Mouse (Mus musculus) MEL (cell line): ENCODE measurements around the gene Gm3415. TPM values are rescaled to one million over a fixed set of nuclear protein-coding genes. Genes with fewer than 3 reads are reported as not detected.

Source experiments
- DNase-seq: peaks from one replicate; pipeline ENCODE4 v3.0.0; 2011; ENCODE audit warnings: low read depth, low spot score
- H3K27ac ChIP-seq: 2 replicates; pipeline ENCODE4 v1.5.1; 2012; ENCODE audit warnings: low read depth, mild to moderate bottlenecking, control low read depth, low read length, moderate library complexity; ENCODE audit not compliant: control insufficient read depth
- H3K27me3 ChIP-seq, 2 experiments: fragments of 150-350 bp in 1 of 2; sonication (generic) in 1 of 2; 2 replicates each; pipeline ENCODE4 v1.6.1; 2012; ENCODE audit warnings: low read length in 2 of 2, mild to moderate bottlenecking in 2 of 2, improper control_type of control experiment in 1 of 2, moderate library complexity in 1 of 2; ENCODE audit not compliant: insufficient read depth in 2 of 2, control insufficient read depth in 1 of 2
- H3K36me3 ChIP-seq, 2 experiments: 2 replicates each; pipeline ENCODE4 v1.6.1; 2012 to 2014; ENCODE audit warnings: low read length in 2 of 2, improper control_type of control experiment in 1 of 2, inconsistent platforms in 1 of 2, mild to moderate bottlenecking in 1 of 2; ENCODE audit not compliant: insufficient read depth in 2 of 2, control insufficient read depth in 1 of 2
- H3K4me1 ChIP-seq, 2 experiments: fragments of 150-350 bp in 1 of 2; sonication (generic) in 1 of 2; 2 replicates each; pipeline ENCODE4 v1.6.1; 2012; ENCODE audit warnings: low read length in 2 of 2, improper control_type of control experiment in 1 of 2, mild to moderate bottlenecking in 1 of 2; ENCODE audit not compliant: insufficient read depth in 2 of 2, control insufficient read depth in 1 of 2
- H3K4me3 ChIP-seq, 2 experiments: fragments of 150-350 bp in 1 of 2; sonication (generic) in 1 of 2; 2 replicates each; pipeline ENCODE4 v1.5.1; 2012; ENCODE audit warnings: low read depth in 2 of 2, low read length in 2 of 2, mild to moderate bottlenecking in 2 of 2, moderate library complexity in 2 of 2, control low read depth in 1 of 2, improper control_type of control experiment in 1 of 2; ENCODE audit not compliant: control insufficient read depth in 1 of 2, insufficient read depth in 1 of 2
- H3K79me2 ChIP-seq: 2 replicates; pipeline ENCODE4 v1.6.1; 2012; ENCODE audit warnings: mild to moderate bottlenecking, low read length, moderate library complexity; ENCODE audit not compliant: control insufficient read depth, poor library complexity, insufficient read depth
- H3K9ac ChIP-seq: 2 replicates; pipeline ENCODE4 v1.6.1; 2012; ENCODE audit warnings: low read depth, mild to moderate bottlenecking, control low read depth, low read length, moderate library complexity; ENCODE audit not compliant: control insufficient read depth, poor library complexity, severe bottlenecking
- H3K9me3 ChIP-seq: fragments of 150-350 bp; sonication (generic); replicated peaks from 2 replicates; pipeline ENCODE4 v1.6.1; 2012; ENCODE audit warnings: mild to moderate bottlenecking, low read length, improper control_type of control experiment, moderate library complexity; ENCODE audit not compliant: insufficient read depth
- CHD1 ChIP-seq: IDR thresholded peaks from 2 replicates; pipeline ENCODE4 v1.6.1; 2012; ENCODE audit warnings: low read depth, mild to moderate bottlenecking, inconsistent platforms, low read length, improper control_type of control experiment
- CHD2 ChIP-seq: IDR thresholded peaks from 2 replicates; pipeline ENCODE4 v1.6.1; 2011; ENCODE audit warnings: low read length, improper control_type of control experiment
- ELF1 ChIP-seq: IDR thresholded peaks from 2 replicates; pipeline ENCODE4 v1.6.1; 2014; ENCODE audit warnings: low read depth, mild to moderate bottlenecking, inconsistent platforms, low read length, improper control_type of control experiment, moderate library complexity
- GATA1 ChIP-seq: IDR thresholded peaks from 2 replicates; pipeline ENCODE4 v1.6.1; 2011; ENCODE audit warnings: low read depth, low read length, improper control_type of control experiment
- HCFC1 ChIP-seq: IDR thresholded peaks from 2 replicates; pipeline ENCODE4 v1.6.1; 2012; ENCODE audit warnings: low read depth, mild to moderate bottlenecking, inconsistent platforms, low read length, improper control_type of control experiment, moderate library complexity
- JUND ChIP-seq: IDR thresholded peaks from 2 replicates; pipeline ENCODE4 v1.6.1; 2011; ENCODE audit warnings: low read depth, mild to moderate bottlenecking, improper control_type of control experiment, low read length
- KAT2A ChIP-seq: conservative IDR thresholded peaks from 2 replicates; pipeline ENCODE4 v1.6.1; 2012; ENCODE audit warnings: low read depth, low read length, improper control_type of control experiment, inconsistent platforms
- MAFK ChIP-seq: IDR thresholded peaks from 2 replicates; pipeline ENCODE4 v1.6.1; 2011; ENCODE audit warnings: low read depth, mild to moderate bottlenecking, low read length, improper control_type of control experiment, borderline replicate concordance
- MAX ChIP-seq: IDR thresholded peaks from 2 replicates; pipeline ENCODE4 v1.6.1; 2011; ENCODE audit warnings: low read length, improper control_type of control experiment
- MAZ ChIP-seq: IDR thresholded peaks from 2 replicates; pipeline ENCODE4 v1.6.1; 2012; ENCODE audit warnings: low read depth, mild to moderate bottlenecking, inconsistent platforms, low read length, improper control_type of control experiment
- MYC ChIP-seq: IDR thresholded peaks from 2 replicates; pipeline ENCODE4 v1.6.1; 2011; ENCODE audit warnings: low read depth, mild to moderate bottlenecking, low read length, improper control_type of control experiment, moderate library complexity
- NELFE ChIP-seq: IDR thresholded peaks from 2 replicates; pipeline ENCODE4 v1.6.1; 2011; ENCODE audit warnings: low read depth, low read length, improper control_type of control experiment
- POLR2A ChIP-seq, 2 experiments: IDR thresholded peaks; 2 replicates each; pipeline ENCODE4 v1.6.1; 2011 to 2012; ENCODE audit warnings: low read length in 2 of 2, mild to moderate bottlenecking in 2 of 2, control low read depth in 1 of 2, improper control_type of control experiment in 1 of 2, low read depth in 1 of 2, moderate library complexity in 1 of 2; ENCODE audit not compliant: control insufficient read depth in 1 of 2, insufficient read depth in 1 of 2, poor library complexity in 1 of 2
- POLR2AphosphoS5 ChIP-seq: IDR thresholded peaks from 2 replicates; pipeline ENCODE4 v1.6.1; 2012; ENCODE audit warnings: low read depth, borderline replicate concordance, mild to moderate bottlenecking, inconsistent platforms, low read length, moderate library complexity, mixed read lengths
- RAD21 ChIP-seq: IDR thresholded peaks from 2 replicates; pipeline ENCODE4 v1.6.1; 2011; ENCODE audit warnings: mild to moderate bottlenecking, low read depth, low read length, improper control_type of control experiment
- RCOR1 ChIP-seq: IDR thresholded peaks from 2 replicates; pipeline ENCODE4 v1.6.1; 2012; ENCODE audit warnings: low read depth, mild to moderate bottlenecking, inconsistent platforms, low read length, improper control_type of control experiment
- SMC3 ChIP-seq: IDR thresholded peaks from 2 replicates; pipeline ENCODE4 v1.6.1; 2011; ENCODE audit warnings: low read depth, low read length, improper control_type of control experiment
- TAL1 ChIP-seq: IDR thresholded peaks from 2 replicates; pipeline ENCODE4 v1.6.1; 2012; ENCODE audit warnings: mild to moderate bottlenecking, inconsistent platforms, low read length, moderate library complexity, mixed read lengths
- TBP ChIP-seq: IDR thresholded peaks from 2 replicates; pipeline ENCODE4 v1.8.0; 2011; ENCODE audit warnings: low read depth, low read length, improper control_type of control experiment
- TCF12 ChIP-seq: IDR thresholded peaks from 2 replicates; pipeline ENCODE4 v1.6.1; 2014; ENCODE audit warnings: low read depth, mild to moderate bottlenecking, inconsistent platforms, low read length, improper control_type of control experiment, moderate library complexity
- USF1 ChIP-seq: IDR thresholded peaks from 2 replicates; pipeline ENCODE4 v1.6.1; 2014; ENCODE audit warnings: low read depth, mild to moderate bottlenecking, inconsistent platforms, low read length, improper control_type of control experiment, moderate library complexity
- USF2 ChIP-seq, 2 experiments: IDR thresholded peaks; 2 replicates each; pipeline ENCODE4 v1.6.1; 2011 to 2012; ENCODE audit warnings: improper control_type of control experiment in 2 of 2, low read length in 2 of 2, borderline replicate concordance in 1 of 2, inconsistent platforms in 1 of 2, low read depth in 1 of 2, mild to moderate bottlenecking in 1 of 2; ENCODE audit not compliant: insufficient read depth in 1 of 2
- ZC3H11A ChIP-seq: IDR thresholded peaks from 2 replicates; pipeline ENCODE4 v1.6.1; 2012; ENCODE audit warnings: low read depth, mild to moderate bottlenecking, inconsistent platforms, low read length, improper control_type of control experiment
- ZMIZ1 ChIP-seq: IDR thresholded peaks from 2 replicates; pipeline ENCODE4 v1.6.1; 2012; ENCODE audit warnings: low read depth, mild to moderate bottlenecking, inconsistent platforms, low read length, improper control_type of control experiment, moderate library complexity
- ZNF384 ChIP-seq: IDR thresholded peaks from 2 replicates; pipeline ENCODE4 v1.6.1; 2012; ENCODE audit warnings: low read depth, mild to moderate bottlenecking, inconsistent platforms, low read length, improper control_type of control experiment
- polyA plus RNA-seq, 2 experiments: library from polyadenylated mRNA; stranded (reverse) in 1 of 2; unstranded in 1 of 2; fragments of >175 nt in 1 of 2; fragments of >200 nt in 1 of 2; gene quantifications; 2 replicates each; pipeline versions ENCODE4 v1.2.1 to v1.2.4; 2012; ENCODE audit warnings: low replicate concordance in 2 of 2, low read depth in 1 of 2; ENCODE audit not compliant: insufficient read length in 2 of 2, insufficient read depth in 1 of 2, missing spikeins in 1 of 2
- total RNA-seq: library from RNA; depleted of rRNA; stranded (reverse); fragments of 300-350 nt; gene quantifications from 2 replicates; pipeline ENCODE4 v1.2.3, GENCODE M21; 2012

Gm3415 gene
- total and polyA plus RNA-seq, 3 experiments = not detected

DNA sequence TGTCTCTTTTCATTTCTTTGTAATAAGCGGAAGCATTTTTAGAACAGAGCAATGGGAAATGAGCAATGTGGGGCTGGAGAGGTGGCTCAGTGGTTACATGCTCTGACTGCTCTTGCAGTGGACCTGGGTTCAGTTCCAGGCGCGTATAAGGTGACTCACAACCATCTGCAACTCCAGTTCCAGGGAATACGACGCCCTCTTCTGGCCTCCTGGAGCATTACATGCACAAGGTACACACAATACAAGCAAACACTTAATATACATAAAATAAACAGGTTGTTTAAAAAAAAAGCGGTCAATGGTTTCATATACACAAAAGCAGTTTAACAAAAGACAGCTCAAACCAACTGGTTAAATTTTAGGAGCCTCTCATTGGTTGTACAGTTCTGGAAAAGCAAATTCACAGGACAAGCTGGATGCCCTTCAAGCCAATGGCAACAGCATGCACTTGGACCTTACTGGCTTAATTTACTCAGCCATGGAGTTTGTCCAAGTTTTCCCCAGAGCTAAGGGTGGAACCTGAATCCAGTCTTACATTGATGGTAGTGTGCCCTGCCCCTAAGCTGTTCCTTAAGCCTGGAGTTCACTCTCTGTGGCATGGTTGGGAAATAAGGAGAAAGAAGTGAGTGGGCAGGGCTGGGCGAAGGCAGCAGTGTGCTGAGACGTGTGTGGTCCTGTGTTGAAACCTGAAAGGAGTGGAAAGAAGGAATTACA, 30.6 kb downstream of the Gm3415 start:
- H3K4me1 ChIP-seq = no peaks in the 10 kb centered on the region
- TF ChIP-seq ZMIZ1 = no peak
- no peak for TF ChIP-seq SMC3
- H3K27ac ChIP-seq = no peak overlapping the region
- no peak overlapping the region for H3K4me3 ChIP-seq
- DNase-seq = no peak
- no peaks in the 10 kb centered on the region for H3K79me2 ChIP-seq
- no peaks in the 10 kb centered on the region for H3K27me3 ChIP-seq
- H3K36me3 ChIP-seq = no peaks in the 10 kb centered on the region
- no peaks in the 10 kb centered on the region for H3K9me3 ChIP-seq
- no peak overlapping the region for H3K9ac ChIP-seq

DNA sequence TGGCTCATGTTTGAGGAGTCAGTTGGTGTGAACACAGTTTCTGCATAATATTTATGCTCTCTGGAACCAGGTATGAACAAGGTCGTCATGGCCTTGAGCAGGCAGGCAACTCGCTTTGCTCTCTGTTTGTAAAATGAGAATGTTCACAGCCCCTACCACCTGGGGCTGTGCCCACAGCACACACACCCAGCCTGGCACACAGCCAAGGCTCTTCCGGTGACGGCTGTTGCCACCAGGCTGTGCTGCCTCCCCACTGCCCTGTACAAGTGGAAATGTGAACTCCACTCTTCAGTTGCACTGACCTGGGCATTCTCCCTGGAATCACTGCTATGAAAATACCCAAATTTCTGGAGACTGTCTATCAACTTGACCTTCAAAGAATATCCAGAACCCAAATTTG, 35.1 kb downstream of the Gm3415 start:
- Histone ChIP-seq H3K4me3 (no peak overlapping the region), H3K36me3 (no peaks in the 10 kb centered on the region)
- no peak for DNase-seq

GRCm38 (mm10) chr5:146591636-146592035, 35.7 kb downstream of the Gm3415 start:
- TF ChIP-seq NELFE (no peak), TAL1 (no peak), MAX (no peak), USF1 (no peak), SMC3 (no peak), MAZ (no peak), GATA1 (no peak), TCF12 (no peak), POLR2A (IDR thresholded peaks at IDR 0.05; ENCODE audit: control insufficient read depth in 1 of 2, insufficient read depth in 1 of 2, low read depth in 1 of 2, low read length in 2 of 2, poor library complexity in 1 of 2) (no peak), ELF1 (no peak), MYC (no peak), HCFC1 (no peak), CHD1 (no peak), RCOR1 (no peak)
- Histone ChIP-seq H3K27me3 (no peaks in the 10 kb centered on the region), H3K9me3 (no peaks in the 10 kb centered on the region), H3K4me1 (no peaks in the 10 kb centered on the region), H3K27ac (no peak overlapping the region), H3K4me3 (no peak overlapping the region), H3K36me3 (no peaks in the 10 kb centered on the region), H3K79me2 (no peaks in the 10 kb centered on the region), H3K9ac (no peak overlapping the region)
- no peak for DNase-seq

More for the DNA sequence above, 35.1 kb downstream of the Gm3415 start:
- Histone ChIP-seq H3K9ac (no peak overlapping the region), H3K4me1 (no peaks in the 10 kb centered on the region), H3K27me3 (no peaks in the 10 kb centered on the region), H3K79me2 (no peaks in the 10 kb centered on the region), H3K9me3 (no peaks in the 10 kb centered on the region)
- TF ChIP-seq MAFK = no peak
- TF ChIP-seq ZNF384 = no peak
- TF ChIP-seq POLR2AphosphoS5 = no peak
- TF ChIP-seq RAD21 = no peak
- TF ChIP-seq KAT2A = no peak
- TF ChIP-seq TBP = no peak
- no peak for TF ChIP-seq ZC3H11A
- no peak for TF ChIP-seq USF2 (IDR thresholded peaks at IDR 0.05; ENCODE audit: borderline replicate concordance in 1 of 2, insufficient read depth in 1 of 2, low read depth in 1 of 2, low read length in 2 of 2)
- TF ChIP-seq POLR2A (IDR thresholded peaks at IDR 0.05; ENCODE audit: control insufficient read depth in 1 of 2, insufficient read depth in 1 of 2, low read depth in 1 of 2, low read length in 2 of 2, poor library complexity in 1 of 2) = no peak
- TF ChIP-seq CHD2 = no peak
- TF ChIP-seq JUND = no peak
- TF ChIP-seq RCOR1 = no peak
- no peak for TF ChIP-seq MAZ
- TF ChIP-seq, all 39 proteins: peak for 0
- H3K27ac ChIP-seq = no peak overlapping the region
